Mouse (Mus musculus) embryonic facial prominence, embryonic 11.5 days (tissue): Measurements from ENCODE around the gene B4galt1. TPM values are rescaled to one million over a fixed set of nuclear protein-coding genes. Genes with fewer than 3 reads are reported as not detected.

ENCODE experiments used
- ATAC-seq: fragments of 200-750 bp; cut with Nextera tagmentation; replicated peaks from 2 replicates; pipeline ENCODE4 v1.8.0; 2017; ENCODE audit warnings: low read depth; ENCODE audit not compliant: insufficient number of reproducible peaks, low FRiP score, low TSS enrichment
- DNase-seq: peaks from one replicate; pipeline ENCODE4 v3.0.0-alpha.2; 2015; ENCODE audit warnings: low spot score
- H3K27ac ChIP-seq: fragments of 300-500 bp; sonication (generic); replicated peaks from 2 replicates; pipeline ENCODE4 v1.5.1; 2014; ENCODE audit warnings: mild to moderate bottlenecking, low read depth, low read length, control low read depth
- H3K27me3 ChIP-seq: fragments of 300-500 bp; sonication (generic); 2 replicates; pipeline ENCODE4 v1.6.1; 2014; ENCODE audit warnings: mild to moderate bottlenecking, low read length, moderate library complexity, mixed read lengths; ENCODE audit not compliant: control insufficient read depth, insufficient read depth
- H3K36me3 ChIP-seq: fragments of 300-500 bp; sonication (generic); replicated peaks from 2 replicates; pipeline ENCODE4 v1.6.1; 2014; ENCODE audit warnings: low read depth, mild to moderate bottlenecking, low read length, moderate library complexity, mixed read lengths; ENCODE audit not compliant: control insufficient read depth, insufficient read depth
- H3K4me1 ChIP-seq: fragments of 300-500 bp; sonication (generic); 2 replicates; pipeline ENCODE4 v1.6.1; 2014; ENCODE audit warnings: low read length, mixed read lengths; ENCODE audit not compliant: control insufficient read depth, insufficient read depth
- H3K4me2 ChIP-seq: fragments of 300-500 bp; sonication (generic); 2 replicates; pipeline ENCODE4 v1.6.1; 2014; ENCODE audit warnings: low read depth, mild to moderate bottlenecking, control low read depth, low read length, moderate library complexity
- H3K4me3 ChIP-seq: fragments of 300-500 bp; sonication (generic); 2 replicates; pipeline ENCODE4 v1.5.1; 2014; ENCODE audit warnings: low read depth, low read length, control low read depth
- H3K9ac ChIP-seq: fragments of 300-500 bp; sonication (generic); replicated peaks from 2 replicates; pipeline ENCODE4 v1.6.1; 2014; ENCODE audit warnings: mild to moderate bottlenecking, control low read depth, low read length
- H3K9me3 ChIP-seq: fragments of 300-500 bp; sonication (generic); replicated peaks from 2 replicates; pipeline ENCODE4 v1.6.1; 2016; ENCODE audit warnings: mild to moderate bottlenecking, low read length, inconsistent platforms, mixed read lengths; ENCODE audit not compliant: control insufficient read depth
- WGBS: fragments of 180-500 bp; shearing (Covaris S2); extraction: QIAGEN DNeasy Blood & Tissue Kit; methylation state at CpG from one replicate; pipeline ENCODE4 v1.1.7; 2014; 5-methylcytosine and 5-hydroxymethylcytosine counted together
- polyA plus RNA-seq: library from polyadenylated mRNA; unstranded; fragments of >200 nt; fragmentation: Nextera tagmentation; extraction: Ambion mirVana; gene quantifications from 2 replicates; pipeline ENCODE4 v1.2.1, GENCODE M21; 2014

B4galt1 gene
- polyA plus RNA-seq: 28.3 and 28.9 TPM in 2 replicates

DNA sequence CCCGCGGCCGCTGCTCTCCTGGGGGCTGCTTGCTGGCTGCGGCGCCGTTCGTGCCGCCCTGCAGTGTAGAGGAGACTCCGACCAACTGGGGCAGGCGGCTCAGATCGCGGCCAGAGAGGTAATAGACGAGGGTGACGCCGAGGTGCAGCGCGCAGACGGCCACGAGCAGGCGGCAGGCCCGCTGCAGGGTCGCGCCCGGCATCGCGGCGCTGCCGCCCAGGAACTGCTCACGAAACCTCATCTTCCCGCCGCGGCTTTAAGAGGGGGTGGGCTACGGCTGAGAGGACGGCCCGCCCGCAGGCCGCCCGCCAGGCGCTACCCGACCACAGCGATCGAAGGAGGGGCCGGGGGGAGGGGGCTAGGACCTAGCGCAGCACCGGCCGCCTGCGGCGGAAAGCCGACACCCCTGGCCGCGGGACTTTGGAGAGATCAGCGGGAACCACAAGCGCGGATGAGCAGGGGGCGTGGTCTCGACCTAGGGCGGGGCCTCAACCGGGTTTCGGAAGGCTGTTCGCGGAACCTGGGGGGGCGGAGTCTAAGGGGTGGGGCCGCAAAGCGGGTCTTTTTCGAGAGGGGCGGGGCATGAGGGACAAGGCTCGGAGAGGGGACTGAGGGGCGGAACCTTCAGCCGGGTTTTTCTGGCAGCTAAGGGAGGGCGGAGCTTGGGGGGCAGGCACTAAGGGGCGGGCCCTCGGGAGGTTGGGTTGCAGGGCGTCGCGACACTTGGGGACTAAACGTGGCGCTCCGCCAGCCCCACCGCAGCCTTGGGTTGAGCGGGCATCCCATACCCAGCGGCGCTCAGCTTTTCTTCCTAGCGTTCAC lies at the start of gene B4galt1:
Gene B4galt1, minus strand, starts transcription at position 441 of the 822 bp plus-strand sequence.
- Histone ChIP-seq H3K4me3 (peak within 1 kb of the TSS; percentile 52), H3K9ac (peak within 1 kb of the TSS; percentile 80), H3K27ac (peak within 1 kb of the TSS; percentile 85), H3K4me1 (no peaks in the 10 kb centered on the region), H3K27me3 (no peaks in the 10 kb centered on the region), H3K9me3 (no peaks in the 10 kb centered on the region), H3K4me2 (peak within 1 kb of the TSS; percentile 70), H3K36me3 (no peaks in the 10 kb centered on the region)
- DNase-seq: peak; percentile 100
- WGBS: under 1% methylated on average over 82 of the region's 83 CpGs
- ATAC-seq: peak; percentile 94

GRCm38 (mm10) chr4:40900612-40901011 lies 46.8 kb upstream of the B4galt1 start:
- H3K4me3 ChIP-seq: no peak overlapping the region
- H3K4me2 ChIP-seq: no peak overlapping the region
- no peaks in the 10 kb centered on the region for H3K9me3 ChIP-seq
- WGBS: 86% methylated on average over 4 of the region's 4 CpGs
- no peak overlapping the region for H3K27ac ChIP-seq
- DNase-seq (no peak), ATAC-seq (no peak)
- H3K36me3 ChIP-seq: no peaks in the 10 kb centered on the region
- H3K4me1 ChIP-seq: no peaks in the 10 kb centered on the region
- H3K27me3 ChIP-seq: no peaks in the 10 kb centered on the region
- H3K9ac ChIP-seq: no peak overlapping the region

- no peaks in the 10 kb centered on the region for H3K36me3 ChIP-seq
- DNase-seq (no peak), ATAC-seq (no peak)
- no peak overlapping the region for H3K9ac ChIP-seq
- 86% methylated on average over 3 of the region's 3 CpGs for WGBS
- no peaks in the 10 kb centered on the region for H3K9me3 ChIP-seq
- H3K4me2 ChIP-seq: no peak overlapping the region
- no peaks in the 10 kb centered on the region for H3K4me1 ChIP-seq
- H3K4me3 ChIP-seq: no peak overlapping the region
- H3K27ac ChIP-seq: no peak overlapping the region
- no peaks in the 10 kb centered on the region for H3K27me3 ChIP-seq
These were observed 46.3 kb upstream of the B4galt1 start for GRCm38 (mm10) chr4:40900071-40900470.

DNA sequence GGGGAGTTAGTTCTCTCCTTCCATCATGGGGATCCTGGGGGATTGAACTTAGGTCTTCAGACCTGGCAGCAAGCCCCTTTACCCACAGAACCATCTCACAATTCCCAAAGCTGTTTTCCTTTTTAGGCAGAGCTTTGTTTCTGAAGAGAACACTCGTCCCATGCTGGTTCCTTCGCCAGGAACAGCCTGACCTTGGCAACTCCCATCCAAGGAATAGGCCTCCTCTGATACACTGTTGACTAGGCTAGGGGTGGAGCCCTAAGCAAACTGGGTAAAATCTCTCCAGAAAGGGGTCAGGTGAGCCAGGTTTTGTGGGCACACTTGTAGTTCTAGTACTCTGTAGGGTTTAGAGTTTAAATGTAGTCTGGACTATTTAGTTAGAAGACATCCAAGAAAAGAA lies 45.5 kb upstream of the B4galt1 start:
- no peaks in the 10 kb centered on the region for H3K9me3 ChIP-seq
- DNase-seq (no peak), ATAC-seq (no peak)
- no peak overlapping the region for H3K4me3 ChIP-seq
- no peak overlapping the region for H3K27ac ChIP-seq
- no peaks in the 10 kb centered on the region for H3K36me3 ChIP-seq
- no peaks in the 10 kb centered on the region for H3K4me1 ChIP-seq
- H3K4me2 ChIP-seq: no peak overlapping the region
- 62% methylated on average over 2 of the region's 2 CpGs for WGBS
- H3K27me3 ChIP-seq: no peaks in the 10 kb centered on the region
- no peak overlapping the region for H3K9ac ChIP-seq

GRCm38 (mm10) chr4:40898476-40899044 lies 44.8 kb upstream of the B4galt1 start:
- Histone ChIP-seq H3K4me3 (no peak overlapping the region), H3K27ac (no peak overlapping the region), H3K36me3 (no peaks in the 10 kb centered on the region), H3K27me3 (no peaks in the 10 kb centered on the region), H3K4me1 (no peaks in the 10 kb centered on the region), H3K9ac (no peak overlapping the region), H3K4me2 (no peak overlapping the region), H3K9me3 (no peaks in the 10 kb centered on the region)
- DNase-seq (no peak), ATAC-seq (no peak)
- 70% methylated on average over 6 of the region's 6 CpGs for WGBS

DNA sequence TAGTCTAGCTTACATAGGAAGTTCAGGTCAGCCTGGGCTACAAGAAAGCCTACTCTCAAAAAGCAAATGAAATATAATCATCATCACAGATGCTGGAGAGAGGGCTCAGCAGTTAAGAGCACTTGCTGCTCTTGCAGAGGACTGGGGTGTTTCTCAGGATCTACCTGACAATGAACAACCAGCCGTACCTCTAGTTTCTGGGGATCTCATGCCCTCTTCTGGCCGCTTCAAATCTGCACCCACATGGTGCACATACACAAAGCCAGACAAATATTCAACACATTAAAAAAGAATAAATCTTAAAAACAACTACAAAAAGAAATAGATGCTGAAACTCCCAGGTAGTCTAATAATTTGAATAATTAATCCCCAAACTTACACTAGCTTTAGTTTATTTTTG lies 41.8 kb upstream of the B4galt1 start:
- Histone ChIP-seq H3K27ac (no peak overlapping the region), H3K4me3 (no peak overlapping the region), H3K9ac (no peak overlapping the region), H3K36me3 (no peaks in the 10 kb centered on the region), H3K27me3 (no peaks in the 10 kb centered on the region), H3K9me3 (no peaks in the 10 kb centered on the region), H3K4me2 (no peak overlapping the region), H3K4me1 (no peaks in the 10 kb centered on the region)
- ATAC-seq (no peak), DNase-seq (no peak)
- 97% methylated on average over 2 of the region's 2 CpGs for WGBS

GRCm38 (mm10) chr4:40895118-40895517 lies 41.3 kb upstream of the B4galt1 start:
- Histone ChIP-seq H3K27me3 (no peaks in the 10 kb centered on the region), H3K4me1 (no peaks in the 10 kb centered on the region), H3K4me3 (no peak overlapping the region), H3K9ac (no peak overlapping the region), H3K36me3 (no peaks in the 10 kb centered on the region), H3K4me2 (no peak overlapping the region), H3K27ac (no peak overlapping the region), H3K9me3 (no peaks in the 10 kb centered on the region)
- ATAC-seq: no peak
- DNase-seq: no peak
- WGBS: 87% methylated on average over 3 of the region's 3 CpGs

DNA sequence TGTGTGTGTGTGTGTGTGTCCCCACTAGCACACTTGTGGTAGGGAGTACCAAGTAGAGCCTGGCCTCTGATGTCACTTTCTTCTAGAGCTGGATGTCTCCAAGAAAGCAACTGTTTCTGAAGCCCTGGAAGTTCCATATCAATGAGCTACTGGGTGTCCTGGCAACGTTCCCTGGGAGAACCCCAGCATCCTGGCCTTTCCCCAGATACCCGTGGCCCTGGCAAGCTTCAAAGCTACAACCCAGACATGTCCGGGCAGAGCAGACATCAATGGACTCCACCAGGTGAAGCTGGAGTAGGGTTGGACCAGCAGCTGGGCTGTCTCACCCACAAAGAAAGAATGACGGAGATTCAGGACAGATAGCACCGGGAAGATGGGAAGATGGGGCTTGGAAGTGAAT lies 37.4 kb upstream of the B4galt1 start:
- DNase-seq (no peak), ATAC-seq (no peak)
- no peaks in the 10 kb centered on the region for H3K36me3 ChIP-seq
- H3K9me3 ChIP-seq: no peaks in the 10 kb centered on the region
- H3K4me2 ChIP-seq: no peak overlapping the region
- H3K27me3 ChIP-seq: no peaks in the 10 kb centered on the region
- H3K27ac ChIP-seq: no peak overlapping the region
- H3K9ac ChIP-seq: no peak overlapping the region
- H3K4me1 ChIP-seq: no peaks in the 10 kb centered on the region
- no peak overlapping the region for H3K4me3 ChIP-seq
- 80% methylated on average over 5 of the region's 5 CpGs for WGBS
